Mouse (Mus musculus) midbrain, embryonic 12.5 days (tissue): Measurements from ENCODE around the gene Rpa1. TPM values are rescaled to one million over a fixed set of nuclear protein-coding genes. Genes with fewer than 3 reads are reported as not detected.
A peak's percentile ranks its signal among the peaks of the same experiment; 100 is the strongest.

Source experiments
- ATAC-seq: fragments of 200-750 bp; cut with Nextera tagmentation; 2 replicates; pipeline ENCODE4 v1.8.0; 2017; ENCODE audit warnings: low read depth, moderate TSS enrichment, moderate library complexity; ENCODE audit not compliant: low FRiP score
- H3K27ac ChIP-seq: fragments of 300-500 bp; sonication (generic); replicated peaks from 2 replicates; pipeline ENCODE4 v1.5.1; 2016; ENCODE audit warnings: mild to moderate bottlenecking
- H3K27me3 ChIP-seq: fragments of 300-500 bp; sonication (generic); 2 replicates; pipeline ENCODE4 v1.6.1; 2016; ENCODE audit warnings: mild to moderate bottlenecking
- H3K36me3 ChIP-seq: fragments of 300-500 bp; sonication (generic); 2 replicates; pipeline ENCODE4 v1.6.1; 2016
- H3K4me1 ChIP-seq: fragments of 300-500 bp; sonication (generic); 2 replicates; pipeline ENCODE4 v1.6.1; 2016
- H3K4me2 ChIP-seq: fragments of 300-500 bp; sonication (generic); replicated peaks from 2 replicates; pipeline ENCODE4 v1.6.1; 2016; ENCODE audit warnings: mild to moderate bottlenecking, moderate library complexity
- H3K4me3 ChIP-seq: fragments of 300-500 bp; sonication (generic); 2 replicates; pipeline ENCODE4 v1.5.1; 2016; ENCODE audit warnings: mild to moderate bottlenecking
- H3K9ac ChIP-seq: fragments of 300-500 bp; sonication (generic); replicated peaks from 2 replicates; pipeline ENCODE4 v1.6.1; 2016; ENCODE audit warnings: mild to moderate bottlenecking, moderate library complexity
- H3K9me3 ChIP-seq: fragments of 300-500 bp; sonication (generic); 2 replicates; pipeline ENCODE4 v1.6.1; 2016; ENCODE audit warnings: mild to moderate bottlenecking
- WGBS: fragments of 180-500 bp; shearing (Covaris S2); methylation state at CpG from one replicate; pipeline ENCODE4 v1.1.7; 2016; 5-methylcytosine and 5-hydroxymethylcytosine counted together
- microRNA-seq: library from miRNA; unstranded; fragments of <30 nt; microRNA quantifications from one replicate; pipeline ENCODE4, GENCODE M21; 2017
- polyA plus RNA-seq: library from polyadenylated mRNA; unstranded; fragments of >200 nt; fragmentation: Nextera tagmentation; extraction: Ambion mirVana; gene quantifications from 2 replicates; pipeline ENCODE4 v1.2.1, GENCODE M21; 2016

The Rpa1 gene
- polyA plus RNA-seq, 1 experiment from 2014 or later: 110 TPM

DNA sequence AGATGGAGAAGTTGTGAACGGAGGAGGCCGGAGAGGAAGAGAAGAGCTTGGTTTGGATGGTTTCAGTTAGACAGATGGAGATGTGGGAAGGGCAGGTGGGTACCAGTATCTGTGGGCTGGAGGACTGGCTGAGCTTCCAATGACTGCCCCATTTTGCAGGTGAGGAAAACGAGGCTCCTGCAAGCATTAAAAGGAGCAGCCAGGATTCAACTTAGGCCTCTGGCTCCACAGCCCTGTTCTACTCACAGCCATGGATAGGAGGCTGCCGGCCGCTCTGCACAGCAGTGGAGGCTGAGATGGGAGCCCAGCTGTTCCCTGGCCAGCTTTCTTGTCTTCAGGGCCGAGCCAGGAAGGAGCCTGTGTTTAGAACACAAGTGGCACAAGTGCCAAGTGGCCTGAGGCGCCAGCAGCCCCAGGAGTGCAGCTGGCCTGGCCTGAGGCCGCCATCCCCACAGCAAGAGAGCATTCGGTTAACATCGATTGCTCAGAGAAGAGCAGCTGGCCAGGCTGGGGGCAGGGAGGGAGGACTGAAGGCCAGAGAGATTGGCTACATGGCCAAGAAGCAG is 88.0 kb downstream of the Rpa1 start:
- H3K36me3 ChIP-seq: no peaks in the 10 kb centered on the region
- H3K9me3 ChIP-seq: no peaks in the 10 kb centered on the region
- H3K27ac ChIP-seq: peak overlapping the region; percentile 3
- no peak for ATAC-seq
- WGBS: 64% methylated on average over 10 of the region's 10 CpGs
- no peak overlapping the region for H3K4me3 ChIP-seq
- no peaks in the 10 kb centered on the region for H3K27me3 ChIP-seq
- no peak overlapping the region for H3K9ac ChIP-seq
- H3K4me2 ChIP-seq: no peak overlapping the region
- H3K4me1 ChIP-seq: peaks cover 41% of the 10 kb centered on the region

DNA sequence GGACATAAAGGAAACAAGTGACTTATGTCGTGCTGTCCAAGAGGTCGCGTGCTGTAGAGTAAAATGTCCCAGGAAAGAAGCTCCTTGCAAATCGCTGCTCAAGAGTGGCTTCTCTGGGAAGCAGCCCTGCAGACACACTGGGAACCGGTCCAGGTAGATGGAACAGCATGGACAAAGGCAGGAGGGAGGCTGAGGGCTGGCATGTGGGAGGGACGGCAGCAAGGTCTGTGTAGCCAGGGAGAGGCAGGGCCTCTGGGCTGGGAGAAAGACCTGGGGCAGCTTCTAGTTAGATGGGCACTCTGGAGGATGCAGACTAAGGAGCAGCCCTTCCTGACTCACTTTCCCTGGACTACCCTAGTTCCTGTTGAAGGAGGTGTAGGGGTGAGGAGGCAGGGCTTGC is 88.7 kb downstream of the Rpa1 start:
- H3K27me3 ChIP-seq: no peaks in the 10 kb centered on the region
- H3K4me2 ChIP-seq: no peak overlapping the region
- H3K4me1 ChIP-seq: peaks cover 41% of the 10 kb centered on the region
- no peaks in the 10 kb centered on the region for H3K36me3 ChIP-seq
- no peaks in the 10 kb centered on the region for H3K9me3 ChIP-seq
- H3K4me3 ChIP-seq: no peak overlapping the region
- H3K27ac ChIP-seq: no peak overlapping the region
- ATAC-seq: no peak
- WGBS: 77% methylated on average over 6 of the region's 6 CpGs
- H3K9ac ChIP-seq: no peak overlapping the region

DNA sequence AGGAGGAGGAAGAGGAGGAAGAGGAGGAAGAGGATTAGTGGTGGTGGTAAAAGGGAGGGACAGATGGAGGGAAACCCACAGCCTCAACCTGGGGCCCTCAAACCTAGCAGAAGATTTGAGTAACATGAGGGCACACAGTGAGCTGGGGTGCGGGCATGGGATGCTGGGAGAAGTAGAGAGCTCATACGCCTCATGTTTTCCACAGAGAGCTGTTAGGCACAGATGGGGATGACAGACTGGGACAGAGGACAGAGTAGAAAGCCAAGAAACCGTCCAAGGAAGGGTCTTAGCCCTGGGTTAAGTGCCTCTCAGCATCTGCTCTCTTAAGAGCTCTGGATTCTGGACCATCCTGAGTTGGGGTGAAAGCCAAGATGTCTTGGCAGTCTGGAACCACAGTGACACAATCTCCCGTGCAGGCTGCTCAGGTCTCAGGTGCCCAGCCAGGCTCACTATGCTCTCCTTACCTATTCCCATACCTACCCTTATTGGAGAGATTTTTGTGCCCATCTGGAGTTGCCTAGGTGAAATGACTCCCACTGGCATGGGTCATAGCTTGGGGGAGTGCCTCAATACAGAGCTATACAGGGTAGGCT is 91.0 kb downstream of the Rpa1 start:
- ATAC-seq: no peak
- 79% methylated on average over 4 of the region's 4 CpGs for WGBS
- H3K4me3 ChIP-seq: no peak overlapping the region
- no peaks in the 10 kb centered on the region for H3K36me3 ChIP-seq
- H3K27me3 ChIP-seq: no peaks in the 10 kb centered on the region
- no peaks in the 10 kb centered on the region for H3K9me3 ChIP-seq
- H3K4me2 ChIP-seq: no peak overlapping the region
- H3K4me1 ChIP-seq: peaks cover 20% of the 10 kb centered on the region
- H3K9ac ChIP-seq: no peak overlapping the region
- no peak overlapping the region for H3K27ac ChIP-seq

DNA sequence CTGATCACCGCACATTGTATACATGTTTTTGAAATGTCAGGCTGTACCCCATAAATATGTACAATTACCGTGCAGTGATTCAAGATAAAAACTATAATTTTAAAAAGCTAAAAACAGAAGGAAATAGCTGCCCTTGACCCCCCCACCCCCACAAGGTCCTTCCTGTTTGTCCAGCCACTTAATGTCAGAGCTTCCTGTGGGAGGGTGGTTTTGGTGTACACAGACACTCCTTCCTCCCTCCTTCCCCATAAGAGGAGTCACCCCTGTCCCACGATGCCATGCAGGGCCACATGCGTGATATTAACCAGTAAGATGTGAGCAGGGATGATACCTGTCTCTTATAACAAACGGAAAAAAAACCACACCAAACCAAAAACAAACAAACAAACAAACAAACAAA is 92.8 kb downstream of the Rpa1 start:
- no peak for ATAC-seq
- WGBS: 89% methylated on average over 5 of the region's 5 CpGs
- peaks cover 9% of the 10 kb centered on the region for H3K4me1 ChIP-seq
- no peak overlapping the region for H3K27ac ChIP-seq
- H3K9ac ChIP-seq: no peak overlapping the region
- no peak overlapping the region for H3K4me2 ChIP-seq
- no peaks in the 10 kb centered on the region for H3K9me3 ChIP-seq
- H3K4me3 ChIP-seq: no peak overlapping the region
- no peaks in the 10 kb centered on the region for H3K36me3 ChIP-seq
- no peaks in the 10 kb centered on the region for H3K27me3 ChIP-seq

DNA sequence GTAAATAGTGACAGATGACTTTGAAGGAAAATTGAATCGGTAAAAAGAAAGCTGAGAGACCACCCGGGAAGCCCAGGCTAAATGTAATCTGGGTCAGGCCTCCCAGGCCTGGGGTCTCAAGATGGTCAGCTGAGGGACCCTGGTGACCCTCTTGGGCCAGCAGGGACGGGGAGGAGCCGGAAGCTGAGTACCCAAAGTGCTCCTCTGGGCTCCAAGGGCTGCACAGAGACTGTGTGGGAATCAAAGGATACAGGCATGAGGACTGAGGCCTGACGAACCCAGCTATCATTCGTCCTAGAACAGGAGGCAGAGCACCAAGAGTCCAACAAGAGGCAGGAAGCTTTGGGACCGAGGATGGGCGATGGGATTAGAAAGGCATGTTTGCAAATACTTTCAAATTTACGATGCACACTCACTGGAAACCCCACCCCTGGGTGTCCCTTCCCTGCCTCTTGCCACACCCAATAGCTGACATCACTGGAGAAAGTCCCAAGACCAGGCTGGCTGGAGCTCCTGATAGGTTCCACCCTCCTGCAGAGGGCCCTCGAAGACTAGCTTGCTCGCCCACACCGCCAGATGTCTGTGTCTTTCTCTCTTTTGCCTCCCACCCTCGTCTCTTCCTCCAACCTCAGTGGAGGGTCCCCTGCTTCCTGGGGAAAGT is 93.7 kb downstream of the Rpa1 start:
- Histone ChIP-seq H3K9ac (no peak overlapping the region), H3K9me3 (no peaks in the 10 kb centered on the region), H3K27me3 (no peaks in the 10 kb centered on the region), H3K27ac (no peak overlapping the region), H3K4me1 (peaks cover 4% of the 10 kb centered on the region; the same call in 1 of the 2 replicates), H3K4me2 (no peak overlapping the region), H3K36me3 (no peaks in the 10 kb centered on the region), H3K4me3 (no peak overlapping the region)
- no peak for ATAC-seq
- 73% methylated on average over 13 of the region's 13 CpGs for WGBS

DNA sequence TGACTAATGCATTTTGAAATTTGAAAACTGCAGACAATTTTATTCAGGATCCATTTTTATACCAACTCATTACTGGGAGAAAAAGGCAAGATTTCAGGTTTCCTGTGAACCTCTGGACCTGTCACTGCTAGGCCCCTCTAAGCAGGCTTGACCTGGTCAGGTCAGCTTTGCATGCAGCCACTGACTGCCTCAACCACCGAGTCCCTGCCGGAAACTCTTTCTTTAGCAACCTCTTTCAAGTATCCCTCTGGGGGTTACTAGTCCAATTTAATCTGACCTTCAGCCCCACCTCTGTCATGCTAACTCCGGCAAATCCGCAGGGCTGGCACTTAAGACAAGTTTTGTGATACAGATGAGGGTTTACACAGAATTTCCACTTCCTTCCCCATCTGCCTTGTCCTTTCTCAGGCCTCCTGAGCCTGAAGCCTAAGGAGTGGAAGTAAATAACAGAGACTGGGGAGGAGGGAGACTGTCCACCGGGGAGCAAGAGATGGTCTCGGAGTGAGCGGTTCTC is 96.5 kb downstream of the Rpa1 start:
- H3K27me3 ChIP-seq: no peaks in the 10 kb centered on the region
- H3K27ac ChIP-seq: no peak overlapping the region
- 37% methylated on average over 7 of the region's 7 CpGs for WGBS
- no peak overlapping the region for H3K4me3 ChIP-seq
- H3K4me1 ChIP-seq: peaks cover 9% of the 10 kb centered on the region; the same call in 1 of the 2 replicates
- H3K9me3 ChIP-seq: no peaks in the 10 kb centered on the region
- ATAC-seq: no peak
- no peak overlapping the region for H3K4me2 ChIP-seq
- H3K36me3 ChIP-seq: no peaks in the 10 kb centered on the region
- no peak overlapping the region for H3K9ac ChIP-seq

DNA sequence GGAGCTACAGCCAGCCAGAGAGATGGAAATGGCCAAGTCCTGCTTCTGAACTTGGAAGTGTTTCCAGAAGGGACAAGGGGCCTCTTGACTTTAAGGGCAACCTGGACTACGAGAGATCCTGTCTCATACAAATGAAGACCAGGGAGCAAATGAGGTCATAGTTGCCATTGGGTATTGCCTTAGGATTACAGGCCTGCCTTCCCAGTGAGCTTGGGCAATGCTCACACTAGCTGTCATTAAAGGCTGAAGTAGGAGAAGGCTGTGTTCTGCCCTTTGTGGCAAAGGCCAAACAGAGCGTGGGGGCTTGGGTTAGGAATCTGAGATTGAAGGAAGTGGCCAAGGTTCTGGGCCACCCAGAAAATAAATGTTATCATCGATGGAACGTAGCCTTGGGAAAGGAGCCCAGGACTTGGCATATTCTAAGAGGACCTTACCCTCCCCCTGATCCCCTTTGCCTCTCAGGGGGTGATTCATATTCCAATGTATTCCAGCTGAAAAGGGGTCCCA is 97.1 kb downstream of the Rpa1 start:
- Histone ChIP-seq H3K4me3 (no peak overlapping the region), H3K27me3 (no peaks in the 10 kb centered on the region), H3K36me3 (no peaks in the 10 kb centered on the region), H3K4me1 (peaks cover 11% of the 10 kb centered on the region; the same call in 1 of the 2 replicates), H3K9me3 (no peaks in the 10 kb centered on the region), H3K27ac (no peak overlapping the region), H3K9ac (no peak overlapping the region), H3K4me2 (no peak overlapping the region)
- WGBS: 80% methylated on average over 4 of the region's 4 CpGs
- no peak for ATAC-seq

DNA sequence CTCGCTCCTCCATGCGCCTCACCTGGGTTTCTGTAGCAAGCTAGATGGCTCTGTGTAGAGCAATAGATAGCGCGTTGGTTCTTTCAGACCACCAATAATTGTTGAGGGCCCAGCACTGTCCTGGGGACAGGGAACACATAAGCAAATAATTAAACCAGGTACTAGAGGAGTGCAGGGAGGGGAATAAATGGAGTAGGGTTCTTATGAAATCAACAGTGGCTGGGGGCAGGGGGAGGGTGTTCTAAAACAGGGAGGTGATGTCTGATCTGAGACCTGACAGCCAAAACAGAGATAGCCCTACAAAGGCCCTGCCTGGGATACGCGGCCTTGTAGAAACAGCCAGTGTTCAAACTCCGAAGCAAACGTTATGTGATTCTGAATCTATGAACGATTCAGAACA is 98.5 kb downstream of the Rpa1 start:
- Histone ChIP-seq H3K9me3 (no peaks in the 10 kb centered on the region), H3K27me3 (no peaks in the 10 kb centered on the region), H3K4me3 (no peak overlapping the region), H3K9ac (no peak overlapping the region), H3K36me3 (no peaks in the 10 kb centered on the region), H3K27ac (no peak overlapping the region), H3K4me2 (no peak overlapping the region), H3K4me1 (peaks cover 23% of the 10 kb centered on the region)
- no peak for ATAC-seq
- 84% methylated on average over 9 of the region's 9 CpGs for WGBS

Small RNA genes lying within 50 kb of the gene (microRNA-seq; reads per million reads assigned to microRNA genes)
- gene Gm47300: not detected

Other genes with a start within 250 kb of the Rpa1 start
- gene Hic1, start 178.8 kb downstream of the Rpa1 start, polyA plus RNA-seq: 3.7 and 4.8 TPM in 2 replicates
- gene Ovca2, start 169.5 kb downstream of the Rpa1 start, polyA plus RNA-seq: 23.2 and 24.9 TPM in 2 replicates
- gene Dph1, start 157.1 kb downstream of the Rpa1 start, polyA plus RNA-seq: 15.8 and 17.6 TPM in 2 replicates
- 9.3 and 10.2 TPM in 2 replicates for gene Rtn4rl1, start 154.5 kb downstream of the Rpa1 start, polyA plus RNA-seq
- gene Smyd4, start 109 bp upstream of the Rpa1 start, polyA plus RNA-seq: 16.3 and 16.6 TPM in 2 replicates
- gene Serpinf1, start 74.4 kb upstream of the Rpa1 start, polyA plus RNA-seq: 45.8 and 73.3 TPM in 2 replicates
- 0.16 TPM in 1 of 2 replicates, not detected in the other for gene Serpinf2, start 91.3 kb upstream of the Rpa1 start, polyA plus RNA-seq
- gene Wdr81, start 106.4 kb upstream of the Rpa1 start, polyA plus RNA-seq: 8.6 and 9.4 TPM in 2 replicates
- 5.9 and 9.1 TPM in 2 replicates for gene Tlcd2, start 113.4 kb upstream of the Rpa1 start, polyA plus RNA-seq
- gene Prpf8, start 138.5 kb upstream of the Rpa1 start, polyA plus RNA-seq: 78.5 and 81.6 TPM in 2 replicates
- 0.30 and 0.66 TPM in 2 replicates for gene Rilp, start 161.8 kb upstream of the Rpa1 start, polyA plus RNA-seq
- gene Scarf1, start 165.2 kb upstream of the Rpa1 start, polyA plus RNA-seq: 4.7 TPM in 2 replicates
- 12.7 and 15.4 TPM in 2 replicates for gene Slc43a2, start 183.4 kb upstream of the Rpa1 start, polyA plus RNA-seq
- gene Pitpna, start 239.8 kb upstream of the Rpa1 start, polyA plus RNA-seq: 107 and 114 TPM in 2 replicates